Mouse (Mus musculus): ENCODE results near the gene 4931406C07Rik.

DNA sequence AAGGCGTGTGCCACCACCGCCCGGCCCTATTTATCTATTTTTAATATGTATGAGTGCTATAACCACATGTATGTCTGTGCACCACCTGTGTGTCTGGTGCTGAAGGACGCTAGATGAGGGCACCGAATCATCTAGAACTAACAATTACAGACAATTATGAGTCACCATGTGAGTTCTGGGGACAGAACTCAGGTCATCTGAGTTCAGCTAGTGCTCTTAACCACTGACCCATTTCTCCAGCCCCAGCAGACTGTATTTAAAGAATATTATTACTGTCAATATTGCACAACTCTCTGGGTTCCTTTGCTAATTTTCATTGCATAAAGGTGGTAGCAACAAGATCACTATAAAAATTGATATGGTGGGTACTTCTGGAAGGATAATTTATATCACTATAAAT lies 6.2 kb downstream of the 4931406C07Rik start:
- TF ChIP-seq POLR2A (IDR thresholded peaks at IDR 0.05; ENCODE audit: control insufficient read depth in 1 of 2, insufficient read depth in 1 of 2, low read depth in 1 of 2, low read length in 2 of 2, poor library complexity in 1 of 2) (no peak), TAL1 (IDR thresholded peaks at IDR 0.05; ENCODE audit: low read length) (no peak)

Measured in MEL (cell line).